Mouse (Mus musculus): Measurements from ENCODE around the gene Mettl26. TPM values are rescaled to one million over a fixed set of nuclear protein-coding genes. Genes with fewer than 3 reads are reported as not detected.

Gene Mettl26
- polyA plus RNA-seq, 1 experiment from 2014 or later, result 74.5 TPM

GRCm38 (mm10) chr17:25835301-25835700 lies 39.6 kb upstream of the Mettl26 start:
- H3K36me3 ChIP-seq (ENCODE audit: control insufficient read depth, insufficient read depth, low read length), result peaks cover 36% of the 10 kb centered on the region
- 92% methylated on average over 7 of the region's 7 CpGs for WGBS
- no peak overlapping the region for H3K4me3 ChIP-seq (ENCODE audit: low read depth, low read length)
- ATAC-seq (replicated peaks; ENCODE audit: low FRiP score), result no peak
- H3K27ac ChIP-seq (ENCODE audit: low read depth, low read length), result no peak overlapping the region
- H3K4me2 ChIP-seq, result peak overlapping the region; percentile 99; the same call in 1 of the 2 replicates
- H3K4me1 ChIP-seq (replicated peaks; ENCODE audit: control insufficient read depth, insufficient read depth, low read length), result peaks cover 54% of the 10 kb centered on the region
- no peak overlapping the region for H3K9ac ChIP-seq (ENCODE audit: low read depth, low read length)
- no peaks in the 10 kb centered on the region for H3K27me3 ChIP-seq (replicated peaks; ENCODE audit: control insufficient read depth, insufficient read depth, low read length)
- no peaks in the 10 kb centered on the region for H3K9me3 ChIP-seq (ENCODE audit: control insufficient read depth, low read length)
- DNase-seq (ENCODE audit: low spot score), result no peak

- H3K27ac ChIP-seq (ENCODE audit: low read depth, low read length), result no peak overlapping the region
- DNase-seq (ENCODE audit: low spot score) (no peak), ATAC-seq (replicated peaks; ENCODE audit: low FRiP score) (no peak)
- H3K4me3 ChIP-seq (ENCODE audit: low read depth, low read length), result no peak overlapping the region; the same call in 1 of the 2 replicates
- 93% methylated on average over 16 of the region's 16 CpGs for WGBS
- H3K9me3 ChIP-seq (ENCODE audit: control insufficient read depth, low read length), result no peaks in the 10 kb centered on the region
- H3K27me3 ChIP-seq (replicated peaks; ENCODE audit: control insufficient read depth, insufficient read depth, low read length), result no peaks in the 10 kb centered on the region
- peaks cover 36% of the 10 kb centered on the region for H3K36me3 ChIP-seq (ENCODE audit: control insufficient read depth, insufficient read depth, low read length)
- H3K4me2 ChIP-seq, result no peak overlapping the region; the same call in none of the 2 replicates
- H3K9ac ChIP-seq (ENCODE audit: low read depth, low read length), result no peak overlapping the region
- peaks cover 51% of the 10 kb centered on the region for H3K4me1 ChIP-seq (replicated peaks; ENCODE audit: control insufficient read depth, insufficient read depth, low read length)
Measured at GRCm38 (mm10) chr17:25835816-25836215, 39.1 kb upstream of the Mettl26 start.

GRCm38 (mm10) chr17:25836397-25837075 lies 38.3 kb upstream of the Mettl26 start:
- Histone ChIP-seq H3K9ac (ENCODE audit: low read depth, low read length) (peak overlapping the region; percentile 58), H3K36me3 (ENCODE audit: control insufficient read depth, insufficient read depth, low read length) (peaks cover 36% of the 10 kb centered on the region), H3K4me1 (replicated peaks; ENCODE audit: control insufficient read depth, insufficient read depth, low read length) (peaks cover 44% of the 10 kb centered on the region), H3K4me3 (ENCODE audit: low read depth, low read length) (peak overlapping the region; percentile 40), H3K27me3 (replicated peaks; ENCODE audit: control insufficient read depth, insufficient read depth, low read length) (no peaks in the 10 kb centered on the region), H3K4me2 (peak overlapping the region; percentile 77), H3K27ac (ENCODE audit: low read depth, low read length) (peak overlapping the region; percentile 8; the same call in 1 of the 2 replicates), H3K9me3 (ENCODE audit: control insufficient read depth, low read length) (no peaks in the 10 kb centered on the region)
- 24% methylated on average over 23 of the region's 23 CpGs for WGBS
- ATAC-seq (replicated peaks; ENCODE audit: low FRiP score), result no peak
- no peak for DNase-seq (ENCODE audit: low spot score)

GRCm38 (mm10) chr17:25837076-25837410 lies 37.8 kb upstream of the Mettl26 start, which contains the start of gene Rhbdl1:
Gene Rhbdl1 (minus strand): TSS chr17:25837295.
- Histone ChIP-seq H3K9me3 (ENCODE audit: control insufficient read depth, low read length) (no peaks in the 10 kb centered on the region), H3K4me2 (peak within 1 kb of the TSS; percentile 77), H3K36me3 (ENCODE audit: control insufficient read depth, insufficient read depth, low read length) (peaks cover 37% of the 10 kb centered on the region), H3K9ac (ENCODE audit: low read depth, low read length) (peak within 1 kb of the TSS; percentile 58), H3K4me3 (ENCODE audit: low read depth, low read length) (peak within 1 kb of the TSS; percentile 40), H3K27ac (ENCODE audit: low read depth, low read length) (peak within 1 kb of the TSS; percentile 8; the same call in 1 of the 2 replicates), H3K4me1 (replicated peaks; ENCODE audit: control insufficient read depth, insufficient read depth, low read length) (peaks cover 39% of the 10 kb centered on the region), H3K27me3 (replicated peaks; ENCODE audit: control insufficient read depth, insufficient read depth, low read length) (no peaks in the 10 kb centered on the region)
- DNase-seq (ENCODE audit: low spot score) (peak; percentile 71), ATAC-seq (replicated peaks; ENCODE audit: low FRiP score) (no peak)
- 7% methylated on average over 29 of the region's 29 CpGs for WGBS

GRCm38 (mm10) chr17:25837533-25837932 lies 37.3 kb upstream of the Mettl26 start:
- ATAC-seq (replicated peaks; ENCODE audit: low FRiP score) (no peak), DNase-seq (ENCODE audit: low spot score) (no peak)
- H3K27me3 ChIP-seq (replicated peaks; ENCODE audit: control insufficient read depth, insufficient read depth, low read length), result no peaks in the 10 kb centered on the region
- H3K27ac ChIP-seq (ENCODE audit: low read depth, low read length), result no peak overlapping the region
- peaks cover 38% of the 10 kb centered on the region for H3K4me1 ChIP-seq (replicated peaks; ENCODE audit: control insufficient read depth, insufficient read depth, low read length)
- WGBS, result 59% methylated on average over 3 of the region's 3 CpGs
- no peaks in the 10 kb centered on the region for H3K9me3 ChIP-seq (ENCODE audit: control insufficient read depth, low read length)
- no peak overlapping the region; the same call in 1 of the 2 replicates for H3K4me3 ChIP-seq (ENCODE audit: low read depth, low read length)
- peaks cover 40% of the 10 kb centered on the region for H3K36me3 ChIP-seq (ENCODE audit: control insufficient read depth, insufficient read depth, low read length)
- peak overlapping the region; percentile 77 for H3K4me2 ChIP-seq
- peak overlapping the region; percentile 11; the same call in 1 of the 2 replicates for H3K9ac ChIP-seq (ENCODE audit: low read depth, low read length)

- 83% methylated on average over 4 of the region's 4 CpGs for WGBS
- H3K9me3 ChIP-seq (ENCODE audit: control insufficient read depth, low read length), result no peaks in the 10 kb centered on the region
- no peak overlapping the region for H3K27ac ChIP-seq (ENCODE audit: low read depth, low read length)
- peaks cover 44% of the 10 kb centered on the region for H3K4me1 ChIP-seq (replicated peaks; ENCODE audit: control insufficient read depth, insufficient read depth, low read length)
- peaks cover 40% of the 10 kb centered on the region for H3K36me3 ChIP-seq (ENCODE audit: control insufficient read depth, insufficient read depth, low read length)
- no peak overlapping the region for H3K4me2 ChIP-seq
- no peak overlapping the region for H3K4me3 ChIP-seq (ENCODE audit: low read depth, low read length)
- H3K27me3 ChIP-seq (replicated peaks; ENCODE audit: control insufficient read depth, insufficient read depth, low read length), result no peaks in the 10 kb centered on the region
- no peak for DNase-seq (ENCODE audit: low spot score)
- no peak for ATAC-seq (replicated peaks; ENCODE audit: low FRiP score)
- no peak overlapping the region for H3K9ac ChIP-seq (ENCODE audit: low read depth, low read length)
Measured at GRCm38 (mm10) chr17:25838904-25839303, 36.0 kb upstream of the Mettl26 start.

GRCm38 (mm10) chr17:25839455-25840235 lies 35.2 kb upstream of the Mettl26 start:
- peaks cover 38% of the 10 kb centered on the region for H3K4me1 ChIP-seq (replicated peaks; ENCODE audit: control insufficient read depth, insufficient read depth, low read length)
- H3K27ac ChIP-seq (ENCODE audit: low read depth, low read length), result no peak overlapping the region; the same call in 1 of the 2 replicates
- H3K4me3 ChIP-seq (ENCODE audit: low read depth, low read length), result no peak overlapping the region
- ATAC-seq (replicated peaks; ENCODE audit: low FRiP score) (no peak), DNase-seq (ENCODE audit: low spot score) (no peak)
- H3K9ac ChIP-seq (ENCODE audit: low read depth, low read length), result no peak overlapping the region
- H3K9me3 ChIP-seq (ENCODE audit: control insufficient read depth, low read length), result no peaks in the 10 kb centered on the region
- H3K4me2 ChIP-seq, result no peak overlapping the region
- no peaks in the 10 kb centered on the region for H3K27me3 ChIP-seq (replicated peaks; ENCODE audit: control insufficient read depth, insufficient read depth, low read length)
- WGBS, result 84% methylated on average over 14 of the region's 14 CpGs
- H3K36me3 ChIP-seq (ENCODE audit: control insufficient read depth, insufficient read depth, low read length), result peaks cover 40% of the 10 kb centered on the region

- Histone ChIP-seq H3K9ac (ENCODE audit: low read depth, low read length) (no peak overlapping the region), H3K4me1 (replicated peaks; ENCODE audit: control insufficient read depth, insufficient read depth, low read length) (peaks cover 38% of the 10 kb centered on the region)
Measured at GRCm38 (mm10) chr17:25840519-25840918, 34.4 kb upstream of the Mettl26 start.

More at GRCm38 (mm10) chr17:25840519-25840918, 34.4 kb upstream of the Mettl26 start:
- Histone ChIP-seq H3K9me3 (ENCODE audit: control insufficient read depth, low read length) (no peaks in the 10 kb centered on the region), H3K4me2 (no peak overlapping the region), H3K4me3 (ENCODE audit: low read depth, low read length) (no peak overlapping the region), H3K27ac (ENCODE audit: low read depth, low read length) (no peak overlapping the region), H3K36me3 (ENCODE audit: control insufficient read depth, insufficient read depth, low read length) (peaks cover 33% of the 10 kb centered on the region), H3K27me3 (replicated peaks; ENCODE audit: control insufficient read depth, insufficient read depth, low read length) (no peaks in the 10 kb centered on the region)
- DNase-seq (ENCODE audit: low spot score) (no peak), ATAC-seq (replicated peaks; ENCODE audit: low FRiP score) (no peak)
- 94% methylated on average over 6 of the region's 6 CpGs for WGBS

All from liver, embryonic 11.5 days (tissue).